Comparison of ENCODE assay signal across 16 mouse cellular contexts in the genomic region with DNA sequence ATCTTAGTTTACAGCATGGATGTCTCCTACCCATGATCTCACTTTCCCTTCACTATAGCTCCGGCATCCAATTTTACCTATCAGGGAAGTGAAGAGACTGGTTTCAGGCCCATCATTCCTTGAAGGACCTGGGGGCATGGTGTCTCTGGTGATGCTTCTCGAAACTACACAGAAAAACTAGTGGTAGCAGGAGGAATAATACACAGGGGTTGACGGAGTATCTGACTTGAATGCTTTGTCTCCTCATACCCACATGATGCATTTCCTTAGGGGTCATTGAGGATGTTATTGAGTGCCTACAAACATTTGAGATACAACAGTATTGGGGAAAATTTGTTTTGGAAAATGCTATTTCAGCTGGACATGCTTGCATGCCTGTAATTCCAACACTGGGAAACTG.
"Had no signal": no experiment of that assay in that cellular context is flagged by ENCODE, and none has a peak within 500 bp of the region (broad histone marks: within the 10 kb centered on the region; RNA-seq: fewer than 3 reads in every experiment).

No protein-coding gene starts in this region.

- H3K27ac ChIP-seq: neural tube, embryonic 13.5 days; neural tube, embryonic 15.5 days; stomach, embryonic 15.5 days; stomach, postnatal 0 days had no signal

- H3K4me3 ChIP-seq: neural tube, embryonic 13.5 days; neural tube, embryonic 15.5 days; stomach, embryonic 15.5 days had no signal

- H3K36me3 ChIP-seq: neural tube, embryonic 13.5 days; neural tube, embryonic 15.5 days; stomach, embryonic 15.5 days had no signal

- H3K9ac ChIP-seq: neural tube, embryonic 13.5 days; neural tube, embryonic 15.5 days; stomach, embryonic 15.5 days had no signal

- H3K9me3 ChIP-seq: neural tube, embryonic 13.5 days; neural tube, embryonic 15.5 days; stomach, embryonic 15.5 days had no signal

- H3K27me3 ChIP-seq: neural tube, embryonic 13.5 days; neural tube, embryonic 15.5 days; stomach, embryonic 15.5 days had no signal

- DNase-seq: retina, postnatal 1 day; right cerebral cortex, adult 18-20 months; right cerebral cortex, postnatal 14 days; right cerebral cortex, postnatal 25 days; right cerebral cortex, postnatal 4 days; spleen, adult 18-20 months; thymus, adult 18-20 months; thymus, adult 2 months; thymus, postnatal 14 days; thymus, postnatal 25 days; thymus, postnatal 36 days; thymus, postnatal 4 days had no signal

- H3K4me2 ChIP-seq: neural tube, embryonic 13.5 days; neural tube, embryonic 15.5 days; stomach, embryonic 15.5 days had no signal
